Mouse (Mus musculus) cerebellum, postnatal 14 days (tissue): ENCODE results near the gene Agbl1.
"Not testable (repeated sequence)": the region's sequence is repeated elsewhere in the genome, so short reads cannot be mapped to it uniquely, and the experiment has no call there.

Source experiments
- DNase-seq, 2 experiments: peaks; one replicate each; pipeline ENCODE4 v3.0.0; 2021; ENCODE audit warnings: mixed read lengths in 2 of 2

The Agbl1 gene

DNA sequence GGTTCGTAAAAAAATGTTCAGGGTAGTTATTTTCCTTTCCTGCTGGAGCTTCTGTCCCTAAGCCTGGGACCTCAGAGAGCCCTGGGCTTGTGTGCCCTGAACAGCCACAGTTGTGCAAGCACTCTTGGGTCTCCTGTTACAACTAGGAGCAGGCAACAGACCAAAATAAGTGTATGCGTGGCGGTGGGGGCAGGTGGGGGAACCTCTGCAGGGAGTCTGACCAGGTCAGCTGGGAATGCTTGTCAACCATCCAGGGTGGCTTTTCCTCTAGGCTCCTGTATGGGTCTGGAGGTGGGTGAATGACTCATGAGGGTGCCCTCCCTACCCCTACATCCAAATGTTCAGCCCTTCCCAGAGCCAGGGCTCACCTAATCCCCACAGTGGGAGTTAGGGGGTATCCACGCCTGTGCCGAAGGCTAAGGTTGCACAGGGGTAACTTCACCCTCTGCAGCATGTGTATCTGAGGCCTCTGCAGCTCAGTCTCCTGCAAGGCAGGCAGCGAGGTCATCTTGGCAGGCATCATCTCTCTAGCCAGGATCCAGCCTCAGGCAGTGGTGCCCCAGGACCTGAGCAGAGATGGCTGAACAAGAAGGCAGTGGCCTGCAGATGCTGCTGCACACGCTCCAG, at the start of gene Agbl1:
Agbl1 (plus strand) TSS at position 577 of the 627 bp plus-strand sequence.
- DNase-seq: no peak

DNA sequence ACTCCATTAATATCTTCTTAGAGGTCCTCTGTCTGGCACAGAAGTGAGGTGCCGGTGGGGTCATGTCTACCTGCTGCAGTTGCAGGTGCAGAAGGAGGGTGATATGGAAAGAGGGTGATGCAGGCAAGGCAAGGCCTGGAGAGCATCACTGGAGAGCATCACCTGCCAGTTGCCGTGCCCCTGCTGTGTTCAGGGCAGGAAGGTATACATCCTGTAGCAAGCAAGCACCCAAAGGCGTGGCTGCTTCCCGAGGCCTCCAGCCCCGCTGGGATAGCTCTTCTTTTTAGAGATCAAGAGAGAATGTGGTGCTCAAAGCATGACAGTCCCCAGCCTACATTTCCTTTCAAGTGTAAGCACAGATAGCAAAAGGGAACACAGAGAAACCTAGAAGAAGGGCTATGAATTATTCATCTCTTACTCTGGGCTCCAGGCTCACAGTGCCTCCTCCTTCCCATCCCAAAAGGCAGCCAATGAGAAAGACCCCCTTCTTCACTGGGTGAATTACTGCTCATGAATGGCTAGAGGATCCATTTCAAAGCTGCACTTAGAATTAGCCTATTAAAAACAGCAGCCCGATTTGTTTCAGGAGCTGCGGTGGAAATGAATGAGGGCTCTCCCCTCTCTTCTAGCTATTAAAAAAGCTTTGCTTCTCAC, 44.6 kb upstream of the Agbl1 start:
- DNase-seq: no peak

DNA sequence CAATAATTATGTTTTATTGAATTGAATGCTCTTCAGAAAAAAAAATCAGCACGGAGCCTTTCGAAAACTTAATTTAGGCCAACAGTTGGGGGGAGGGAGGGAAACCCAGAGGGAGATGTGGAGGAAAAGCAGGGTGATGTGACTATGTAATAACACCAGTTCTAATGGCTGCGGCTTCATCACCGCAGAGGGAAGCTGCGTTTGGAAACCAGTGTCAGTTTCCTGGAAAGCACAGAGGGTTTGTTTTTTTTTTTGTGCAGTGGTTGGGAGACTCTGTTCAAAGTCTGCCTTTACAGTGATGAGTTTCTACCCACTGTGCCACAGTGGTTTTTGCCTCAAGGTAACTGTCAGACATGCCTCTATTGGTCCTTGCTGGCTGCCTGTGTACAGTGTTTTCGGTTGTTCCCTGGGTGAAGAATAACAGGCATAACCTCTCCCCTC, 44.0 kb upstream of the Agbl1 start:
- no peak for DNase-seq

DNA sequence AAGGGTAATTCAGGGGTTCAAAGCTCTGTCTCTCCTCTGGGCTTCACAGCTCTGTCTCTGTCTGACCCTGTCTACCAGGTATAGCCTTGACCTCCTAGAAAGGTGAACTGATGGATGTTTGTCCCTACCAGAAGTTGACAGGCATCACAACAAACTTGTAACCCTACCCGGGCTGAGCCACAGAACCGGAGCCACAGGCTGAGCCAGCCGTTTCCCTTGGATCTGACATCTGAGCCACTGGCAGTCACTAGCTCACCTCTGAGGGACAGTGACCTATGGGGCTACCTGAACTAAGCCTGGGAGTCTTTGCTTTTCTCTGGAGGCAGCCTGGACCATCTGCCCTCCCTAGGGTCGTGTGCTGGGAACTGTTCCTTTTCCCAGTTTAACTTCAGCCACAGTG, 11.1 kb upstream of the Agbl1 start:
- DNase-seq: no peak

DNA sequence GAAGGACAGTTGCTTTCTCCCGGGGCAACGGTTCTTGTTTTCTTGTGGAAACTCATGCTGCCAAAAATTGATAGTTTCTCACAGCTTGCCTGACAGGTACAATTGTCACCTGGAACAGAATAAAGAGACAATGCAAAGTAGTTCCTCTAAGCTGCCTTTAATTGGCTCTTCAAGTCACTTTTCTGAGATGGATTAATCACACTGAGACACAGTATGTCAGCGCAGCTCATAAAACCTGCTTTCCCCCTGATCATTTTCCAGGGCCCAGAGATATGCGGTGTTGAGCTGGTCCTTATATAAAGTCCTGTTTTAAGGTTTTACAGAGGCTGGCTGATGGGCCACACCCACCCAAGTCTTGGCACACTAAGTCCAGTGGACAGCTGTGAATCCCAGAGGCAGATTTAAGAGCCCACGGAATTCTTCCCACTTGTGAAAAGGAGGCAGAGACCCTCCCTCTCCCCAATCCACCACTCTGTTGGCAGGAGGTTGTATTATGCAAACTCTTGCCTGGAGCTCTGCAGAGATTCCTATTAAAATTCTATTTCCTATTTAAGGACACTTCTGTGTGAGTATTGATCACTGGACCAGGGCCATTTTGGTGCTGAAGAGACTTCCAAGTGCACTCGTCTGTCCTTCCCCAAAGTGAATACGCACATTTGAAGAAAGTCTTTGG, 9.8 kb upstream of the Agbl1 start:
- DNase-seq: no peak

DNA sequence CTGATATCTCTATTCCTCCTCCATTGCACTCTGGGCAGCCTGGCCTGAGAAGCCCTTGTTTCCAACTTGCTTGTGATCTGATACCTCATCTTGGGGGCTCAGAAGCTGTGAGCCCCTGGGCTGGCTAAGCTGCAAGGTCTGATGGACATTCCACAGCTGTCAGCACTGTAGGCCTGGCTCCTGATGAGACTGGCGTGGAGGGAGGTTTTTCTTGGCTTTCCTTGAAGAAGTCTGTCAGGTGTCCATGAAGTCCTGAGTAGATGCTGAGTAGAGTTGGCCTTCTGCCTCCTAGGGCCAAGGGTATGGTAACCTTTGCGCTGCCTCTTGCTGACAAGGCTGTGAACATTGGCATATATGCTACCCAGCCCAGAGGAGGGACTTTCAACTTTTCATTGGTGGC, 7.0 kb upstream of the Agbl1 start:
- DNase-seq: no peak

DNA sequence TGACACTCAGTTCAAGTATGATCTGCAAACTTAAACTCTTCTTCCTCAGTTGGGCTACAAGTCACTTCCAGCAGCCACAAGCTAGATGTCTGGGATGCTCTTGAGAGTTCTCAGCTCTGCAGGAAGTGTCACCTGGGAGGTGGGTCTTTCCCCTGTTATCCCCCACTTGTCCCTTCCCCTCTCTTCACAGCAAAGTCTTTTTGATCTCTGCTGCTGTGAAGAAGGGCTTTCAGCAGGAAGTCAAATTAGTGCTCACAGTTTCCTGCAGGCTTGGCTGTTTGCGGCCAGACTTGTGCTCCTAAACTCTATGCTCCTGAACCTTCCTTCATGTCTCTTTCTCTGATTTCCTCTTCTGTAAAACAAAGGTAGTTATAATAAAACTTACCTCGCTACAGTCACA, 806 bp upstream of the Agbl1 start:
- DNase-seq: no peak

DNA sequence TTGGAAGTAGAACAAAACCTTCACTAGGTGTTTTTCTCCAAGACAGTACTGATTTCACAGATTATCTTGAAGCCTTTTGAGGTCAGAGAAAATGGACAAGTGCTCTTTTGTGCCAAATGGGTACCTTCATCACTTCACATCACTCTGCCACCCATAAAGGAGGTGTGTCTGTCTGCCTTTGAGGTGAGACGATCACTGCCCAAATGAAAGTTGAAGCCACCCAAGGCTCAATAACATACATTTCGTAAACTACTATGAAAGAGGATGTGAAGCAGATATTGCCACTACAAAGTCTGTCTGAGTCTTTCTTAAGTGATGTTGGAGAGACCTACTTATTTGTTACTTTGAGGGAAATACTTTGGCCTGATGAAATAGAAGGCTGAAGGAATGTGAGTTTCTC, 4.6 kb downstream of the Agbl1 start:
- DNase-seq: no peak

DNA sequence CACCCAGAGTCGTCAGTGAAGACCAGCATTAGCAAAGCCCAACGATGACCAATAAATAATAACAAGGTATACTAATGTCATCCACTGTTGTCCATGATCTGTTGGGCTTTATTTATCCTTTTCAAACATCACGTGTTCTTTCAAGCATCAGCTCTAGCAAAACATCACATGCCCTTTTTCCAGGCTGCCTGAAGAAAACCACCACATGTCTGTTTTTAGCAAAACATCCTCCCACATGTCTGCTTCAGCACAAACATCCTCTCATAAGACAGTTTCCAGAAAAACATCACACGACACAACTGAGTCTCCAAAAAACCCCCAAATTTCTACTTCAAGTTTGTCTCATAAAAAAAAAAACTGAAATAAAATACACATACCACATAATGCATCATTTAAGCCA, 7.8 kb downstream of the Agbl1 start:
- no peak for DNase-seq

DNA sequence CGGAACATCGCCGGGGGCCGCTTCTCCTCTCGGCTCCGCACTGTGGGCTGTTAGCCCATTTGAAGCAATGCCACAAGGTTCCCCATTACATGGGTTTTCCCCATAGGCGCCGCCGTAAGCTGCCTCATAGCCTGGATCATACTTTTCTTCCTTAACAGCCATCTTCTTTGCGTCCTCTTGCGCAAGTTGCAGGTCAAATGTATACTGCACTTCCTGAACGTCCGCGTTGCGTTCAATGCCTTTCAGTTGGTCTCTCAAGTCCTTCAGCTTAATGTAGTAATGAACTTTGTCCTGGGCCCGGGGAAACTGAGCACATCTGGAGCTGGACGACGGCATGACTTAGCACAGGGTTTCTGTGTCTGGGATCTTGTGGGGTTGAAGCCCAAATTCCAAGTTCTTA, 15.2 kb downstream of the Agbl1 start:
- not testable (repeated sequence) for DNase-seq

DNA sequence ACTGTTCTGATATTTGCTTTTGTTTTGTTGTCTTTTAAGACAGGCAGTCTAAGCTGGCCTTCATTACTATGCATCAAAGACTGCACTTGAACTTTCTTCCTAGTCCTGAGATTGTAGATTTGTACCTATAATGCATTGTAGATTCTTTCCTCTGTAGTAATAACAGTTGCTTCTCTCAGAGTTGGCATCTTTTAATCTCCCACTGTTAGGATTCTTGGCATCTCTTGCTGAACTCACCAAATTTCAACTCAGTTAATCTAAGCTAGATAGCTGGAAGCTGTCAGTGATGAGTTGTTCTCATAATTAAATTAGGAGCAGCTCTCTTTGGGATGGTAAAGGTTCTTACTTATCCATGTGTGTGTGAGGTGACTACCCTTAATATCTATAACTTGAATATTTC, 45.4 kb downstream of the Agbl1 start:
- DNase-seq: peak; percentile 14 to 51

DNA sequence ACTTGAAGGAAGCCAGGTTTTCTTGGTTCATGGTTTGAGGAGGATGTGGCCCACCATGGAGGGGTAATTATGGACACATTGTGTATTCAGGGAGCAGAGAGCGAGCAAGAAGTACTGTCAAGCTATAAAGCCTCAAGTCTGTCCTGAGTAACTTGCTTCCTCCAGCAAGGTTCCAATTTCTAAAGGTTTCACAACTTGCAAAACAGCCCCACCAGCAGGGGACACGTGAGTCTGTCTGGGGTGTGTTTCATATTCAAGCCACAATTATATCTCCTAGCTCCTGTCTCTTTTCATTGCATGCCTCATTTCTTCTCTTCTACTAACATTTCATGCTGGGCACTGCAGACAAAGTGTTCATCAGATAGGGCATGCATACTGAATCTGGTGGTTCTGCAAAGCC, 53.1 kb downstream of the Agbl1 start:
- no peak for DNase-seq

DNA sequence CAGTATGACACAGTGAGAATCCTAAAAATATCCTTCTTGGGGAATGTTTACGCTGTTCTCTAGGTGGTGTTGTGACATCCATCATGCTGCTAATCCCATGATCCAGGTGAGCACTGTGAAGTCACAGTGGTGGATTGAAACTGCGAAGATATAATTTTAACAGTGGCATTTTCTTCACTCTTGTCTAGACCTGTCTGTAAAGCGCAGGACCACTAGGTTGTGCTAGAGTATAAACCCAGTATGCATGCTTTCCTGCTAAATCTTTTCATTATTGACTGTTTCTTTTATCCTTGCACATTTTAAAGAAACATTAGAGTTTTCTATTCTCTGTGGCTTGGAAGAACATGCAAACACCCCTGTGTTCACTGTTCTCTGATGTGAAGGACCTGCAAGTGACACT, 57.8 kb downstream of the Agbl1 start:
- peak in 1 of 2 experiments; percentile 5 for DNase-seq

DNA sequence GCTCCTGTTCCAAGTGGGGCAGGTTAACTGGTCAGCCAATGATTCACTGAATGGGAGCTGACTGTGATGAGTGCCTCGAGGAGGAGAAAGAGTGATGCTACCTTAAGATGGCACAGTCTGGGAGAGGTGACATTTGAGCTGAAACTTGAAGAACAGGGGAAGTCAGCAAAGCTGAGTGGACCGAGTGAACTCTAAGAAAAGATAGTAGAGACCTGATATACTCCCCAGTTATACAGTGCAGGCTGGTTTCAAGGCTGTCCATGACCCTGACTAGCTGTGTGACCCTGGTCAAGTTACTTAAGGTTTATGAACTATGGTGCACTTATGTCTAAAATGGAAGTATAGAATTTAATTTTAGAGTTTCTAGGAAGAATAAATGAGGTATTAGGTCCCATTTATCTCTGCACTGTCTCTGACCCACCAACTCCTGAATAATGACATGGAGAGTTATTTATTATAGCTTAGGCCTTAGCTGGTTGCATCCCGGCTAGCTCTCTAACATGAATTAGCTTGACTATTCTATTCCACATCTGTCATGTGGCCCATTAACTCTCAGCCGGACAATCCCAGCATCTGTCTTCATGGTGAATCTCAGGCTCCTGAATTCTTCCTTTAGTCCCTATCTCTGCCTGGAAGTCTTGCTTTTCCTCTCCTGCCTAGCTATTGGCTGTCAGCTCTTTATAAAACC, 92.3 kb downstream of the Agbl1 start:
- no peak for DNase-seq

DNA sequence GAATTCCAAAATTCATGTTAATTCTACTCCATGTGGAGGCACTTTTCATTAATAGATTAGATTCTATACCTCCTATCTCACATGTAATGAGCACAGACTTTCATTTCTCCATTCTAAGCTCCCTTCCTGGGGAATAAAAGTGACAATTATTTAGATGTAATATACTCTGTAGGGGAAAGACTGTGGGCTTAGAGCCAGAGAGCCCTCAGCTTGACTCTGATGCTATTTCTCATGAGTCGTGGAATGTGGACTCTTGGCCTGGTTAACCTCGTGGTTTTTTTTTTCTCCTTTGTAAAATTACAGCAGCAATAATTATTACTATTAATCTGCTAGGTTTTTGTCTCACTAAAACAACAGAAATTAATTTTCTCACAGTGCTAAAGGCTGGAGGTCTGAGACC, 96.4 kb downstream of the Agbl1 start:
- DNase-seq: no peak

DNA sequence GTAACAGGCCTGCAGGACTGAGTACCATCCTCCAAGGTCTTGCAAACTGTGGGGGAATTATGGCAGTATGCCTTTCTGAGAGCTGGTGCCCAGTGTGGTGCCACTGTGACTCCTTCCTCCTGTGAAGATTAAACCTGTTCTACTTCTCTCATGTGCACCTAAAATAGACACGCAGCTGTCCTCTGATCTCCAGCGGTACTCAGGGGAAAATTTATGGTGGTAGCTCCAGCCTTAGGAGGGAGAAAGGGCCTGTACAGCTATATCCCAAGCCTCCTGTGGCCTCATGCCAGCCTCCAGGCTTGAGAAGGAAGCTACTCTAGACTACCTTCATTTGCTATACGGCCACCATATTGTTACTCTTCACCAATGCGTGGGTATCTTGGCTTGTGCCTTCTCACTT, 109.6 kb downstream of the Agbl1 start:
- no peak for DNase-seq

DNA sequence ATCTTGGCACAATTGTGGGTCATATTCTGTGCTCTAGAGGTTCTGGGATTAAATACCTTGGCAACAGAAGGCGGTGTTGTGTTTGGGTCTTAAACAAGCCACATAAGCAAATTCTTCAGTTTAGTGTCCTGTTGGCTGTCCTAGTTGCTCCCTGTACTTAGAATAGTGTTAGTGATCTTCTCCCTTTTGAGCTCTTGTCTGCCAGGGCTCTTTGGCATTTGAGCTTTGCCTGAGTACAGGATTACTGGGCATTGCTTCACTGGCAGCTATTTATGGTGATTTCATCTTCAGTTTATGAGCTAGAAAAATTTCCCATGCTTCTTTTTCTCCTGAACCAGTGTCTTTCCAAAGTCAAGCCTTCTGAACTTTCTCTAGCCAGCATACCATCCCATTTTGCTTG, 111.9 kb downstream of the Agbl1 start:
- DNase-seq: no peak

DNA sequence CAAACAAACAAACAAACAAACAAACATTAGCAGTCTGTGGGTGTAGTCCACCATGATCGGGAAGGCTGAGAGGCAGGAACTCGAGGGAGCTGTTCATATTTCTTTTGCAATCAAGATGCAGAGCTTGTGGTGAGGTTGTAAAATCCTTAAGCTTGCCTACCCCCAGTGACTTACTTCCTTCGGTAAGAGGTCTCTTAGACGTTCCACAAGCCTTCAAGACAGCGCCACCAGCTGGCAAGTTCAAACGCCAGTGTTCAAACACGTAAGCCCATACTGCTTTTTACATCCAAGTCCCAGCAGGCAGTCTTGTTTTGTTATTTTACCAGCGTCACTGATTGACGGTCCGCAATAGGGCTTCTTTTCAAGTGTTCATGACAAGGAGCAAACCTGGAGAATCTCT, 123.8 kb downstream of the Agbl1 start:
- DNase-seq: peak; percentile 14 to 42

DNA sequence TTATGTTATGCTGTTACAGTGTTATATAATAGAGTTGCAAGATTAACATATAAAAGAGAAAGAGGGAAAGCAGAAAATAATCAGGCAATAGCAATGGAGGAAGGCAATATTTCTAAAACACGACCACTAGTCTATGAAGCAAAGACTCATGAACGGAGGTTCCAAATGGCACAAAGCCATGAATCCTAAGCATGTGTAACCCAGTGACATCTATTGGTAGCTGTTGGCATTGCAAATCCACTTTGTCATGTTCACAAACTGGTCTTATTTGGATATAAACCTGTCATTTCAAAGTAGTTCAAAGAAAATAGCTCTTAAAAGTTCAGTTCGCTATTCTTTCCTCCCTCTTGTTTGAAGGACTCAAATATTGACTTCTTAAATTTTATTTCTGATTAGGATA, 124.8 kb downstream of the Agbl1 start:
- DNase-seq: peak; percentile 79 to 82

DNA sequence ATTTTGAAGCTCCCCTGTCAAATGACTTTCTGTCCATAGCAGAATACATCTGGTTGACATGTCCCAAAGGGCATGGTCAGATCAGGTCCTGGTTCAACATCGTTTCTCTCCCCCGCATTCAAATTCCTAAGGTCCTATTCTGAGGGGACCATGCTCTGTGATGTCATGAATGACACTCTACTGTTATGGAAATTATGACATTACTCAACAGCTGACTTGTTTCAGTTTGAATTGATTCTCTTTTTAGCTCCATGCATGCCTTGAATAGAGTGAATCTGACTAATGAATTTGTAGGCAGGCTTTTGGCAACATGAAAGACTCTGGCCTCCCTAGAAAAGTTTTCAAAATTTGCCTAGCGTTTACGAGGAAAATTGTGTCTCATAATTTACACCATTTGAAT, 141.6 kb downstream of the Agbl1 start:
- DNase-seq: no peak

DNA sequence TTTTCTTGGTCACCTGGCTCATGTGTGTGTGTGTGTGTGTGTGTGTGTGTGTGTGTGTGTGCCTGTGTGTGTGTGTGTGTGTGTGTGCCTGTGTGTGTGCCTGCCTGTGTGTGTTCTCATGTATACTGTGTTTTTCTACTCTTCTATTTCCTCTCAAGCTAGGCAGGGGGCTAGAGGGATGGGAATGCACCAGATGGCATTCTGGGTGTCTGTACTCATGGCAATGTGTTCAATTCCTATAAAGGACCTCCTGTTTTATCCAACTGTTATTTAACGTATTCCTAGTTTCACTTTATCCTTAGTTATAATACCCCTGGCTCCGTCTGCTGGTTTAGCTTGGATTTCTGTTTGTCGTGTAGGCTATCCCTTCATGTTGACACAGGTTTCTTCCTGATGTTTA, 149.8 kb downstream of the Agbl1 start:
- DNase-seq: no peak

DNA sequence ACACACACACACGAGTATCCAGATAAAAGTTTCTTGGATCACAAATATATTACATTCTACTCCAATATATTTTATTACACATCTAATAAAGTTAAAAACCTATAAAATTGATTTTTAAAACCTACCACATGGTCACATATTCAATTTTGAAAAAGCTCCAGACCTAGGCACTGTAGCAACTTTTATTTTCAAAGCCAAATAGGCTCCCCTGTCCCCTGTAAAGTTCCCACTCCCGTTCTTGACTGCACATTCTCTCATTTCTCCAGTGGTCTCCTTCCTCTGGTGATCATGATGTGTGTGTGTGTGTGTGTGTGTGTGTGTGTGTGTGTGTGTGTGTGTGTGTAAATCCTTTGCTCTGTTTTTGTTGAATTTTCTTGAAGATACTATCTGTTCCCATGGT, 152.3 kb downstream of the Agbl1 start:
- no peak for DNase-seq

DNA sequence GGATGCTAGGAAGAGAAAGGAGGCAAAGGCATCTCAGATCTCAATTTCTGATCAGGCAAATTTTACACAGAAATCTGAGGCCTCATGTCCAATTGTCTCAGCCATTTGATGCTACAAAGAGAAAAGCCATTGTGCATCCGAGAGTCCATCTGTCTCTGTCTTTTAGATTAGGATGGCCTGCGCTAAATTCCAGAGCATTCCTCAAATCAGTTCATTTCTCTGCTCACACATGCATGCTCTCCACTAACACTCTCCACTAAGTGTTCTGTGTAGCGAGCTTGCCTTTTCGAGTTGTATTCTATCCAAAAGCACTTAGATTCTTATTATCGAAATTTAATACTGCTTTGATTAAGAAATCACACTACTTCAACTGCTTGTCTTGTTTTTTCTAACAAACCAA, 159.6 kb downstream of the Agbl1 start:
- no peak for DNase-seq
